Mouse (Mus musculus): Measurements from ENCODE around the gene Nol11. TPM values are rescaled to one million over a fixed set of nuclear protein-coding genes. Genes with fewer than 3 reads are reported as not detected.

The Nol11 gene
- 62.8 and 70.7 TPM in 2 replicates for polyA plus RNA-seq (2014; fragmentation: Nextera tagmentation; extraction: Ambion mirVana)

DNA sequence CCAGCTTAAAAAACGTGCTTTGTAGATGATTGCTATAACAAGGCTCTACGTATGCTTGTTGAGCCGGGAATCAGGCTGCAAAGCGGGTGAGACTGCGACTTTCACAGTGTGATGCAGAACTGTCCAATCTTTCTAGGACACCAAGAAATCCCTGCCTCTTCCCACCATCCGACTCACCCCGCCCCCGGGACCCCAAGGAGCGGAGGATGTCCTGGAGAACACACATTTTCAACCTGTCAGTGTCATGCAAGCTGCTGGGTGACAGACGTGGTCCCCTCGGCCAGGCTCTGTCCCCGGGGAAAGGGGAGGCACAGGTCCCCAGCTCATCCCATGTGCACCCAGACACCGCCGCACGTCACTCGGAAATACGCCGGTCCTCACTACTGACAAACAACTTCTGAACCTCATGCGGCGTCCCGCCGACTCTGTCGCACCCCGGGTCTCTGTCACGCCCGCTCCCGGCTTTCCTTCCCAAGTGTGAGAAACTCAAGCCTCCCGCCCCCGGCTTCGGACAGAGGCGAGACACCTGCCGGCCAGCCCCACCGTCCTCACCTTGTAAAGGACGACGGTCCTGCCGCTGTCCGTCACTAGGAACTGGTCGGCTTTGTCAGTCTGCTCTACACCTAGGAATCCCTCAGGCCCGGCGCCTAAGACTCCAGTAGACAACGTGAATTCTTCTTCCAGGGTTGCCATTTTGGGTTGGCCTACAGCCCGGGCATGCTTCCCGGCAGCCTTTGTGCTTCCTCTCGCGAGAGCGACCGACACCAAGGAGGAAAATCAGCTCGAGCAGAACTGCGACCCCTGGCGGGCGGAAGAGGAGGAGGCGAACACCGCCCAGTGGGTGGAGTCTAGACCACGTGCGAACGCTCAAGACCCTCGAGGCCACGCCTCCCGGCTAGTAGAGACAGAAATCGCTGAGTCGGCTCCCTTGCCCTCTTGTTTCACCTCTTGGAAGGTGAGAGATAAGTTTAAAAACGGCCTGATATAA is at the start of gene Nol11:
Gene Nol11, minus strand, starts transcription at position 817 of the 988 bp plus-strand sequence.
- H3K4me3 ChIP-seq (ENCODE audit: low read depth, low read length), result peak within 1 kb of the TSS; percentile 94
- ATAC-seq (replicated peaks; ENCODE audit: low FRiP score), result peak; percentile 92
- H3K27ac ChIP-seq (ENCODE audit: low read depth, low read length), result peak within 1 kb of the TSS; percentile 45; the same call in 1 of the 2 replicates
- under 1% methylated on average over 62 of the region's 62 CpGs for WGBS
- H3K27me3 ChIP-seq (replicated peaks; ENCODE audit: control insufficient read depth, insufficient read depth, low read length), result no peaks in the 10 kb centered on the region
- H3K9me3 ChIP-seq (ENCODE audit: control insufficient read depth, low read length), result no peaks in the 10 kb centered on the region
- H3K4me2 ChIP-seq, result peak within 1 kb of the TSS; percentile 90
- H3K9ac ChIP-seq (ENCODE audit: low read depth, low read length), result peak within 1 kb of the TSS; percentile 92
- H3K4me1 ChIP-seq (replicated peaks; ENCODE audit: control insufficient read depth, insufficient read depth, low read length), result peaks cover 4% of the 10 kb centered on the region; the same call in 1 of the 2 replicates
- H3K36me3 ChIP-seq (ENCODE audit: control insufficient read depth, insufficient read depth, low read length), result peaks cover 12% of the 10 kb centered on the region
- DNase-seq (ENCODE audit: low spot score), result peak; percentile 98

DNA sequence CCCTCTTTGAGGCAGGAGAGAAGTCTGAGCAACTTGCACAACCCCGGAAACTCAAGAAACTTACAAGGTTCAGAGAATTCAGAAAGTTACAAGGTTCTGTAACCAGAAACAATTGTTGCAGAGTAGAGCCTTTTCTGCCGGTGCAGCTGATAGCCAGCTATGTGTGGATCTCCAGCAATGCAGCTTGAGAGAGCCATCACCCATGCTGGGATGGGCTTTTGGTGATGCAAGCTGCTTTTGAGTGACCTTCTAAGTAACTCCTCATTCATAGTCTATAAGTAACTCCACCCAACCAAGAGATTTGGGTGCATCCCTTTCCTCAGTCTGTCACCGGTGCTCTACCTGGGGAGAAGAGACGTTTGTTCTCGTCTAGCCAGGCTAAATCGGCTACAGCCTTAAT is 49.3 kb upstream of the Nol11 start:
- no peak for ATAC-seq (replicated peaks; ENCODE audit: low FRiP score)
- WGBS, result 90% methylated on average over 6 of the region's 6 CpGs
- H3K27ac ChIP-seq (ENCODE audit: low read depth, low read length), result no peak overlapping the region
- H3K4me3 ChIP-seq (ENCODE audit: low read depth, low read length), result no peak overlapping the region
- H3K9me3 ChIP-seq (ENCODE audit: control insufficient read depth, low read length), result no peaks in the 10 kb centered on the region
- no peaks in the 10 kb centered on the region for H3K4me1 ChIP-seq (replicated peaks; ENCODE audit: control insufficient read depth, insufficient read depth, low read length)
- no peak overlapping the region for H3K4me2 ChIP-seq
- DNase-seq (ENCODE audit: low spot score), result no peak
- no peaks in the 10 kb centered on the region for H3K27me3 ChIP-seq (replicated peaks; ENCODE audit: control insufficient read depth, insufficient read depth, low read length)
- H3K36me3 ChIP-seq (ENCODE audit: control insufficient read depth, insufficient read depth, low read length), result no peaks in the 10 kb centered on the region
- H3K9ac ChIP-seq (ENCODE audit: low read depth, low read length), result no peak overlapping the region

DNA sequence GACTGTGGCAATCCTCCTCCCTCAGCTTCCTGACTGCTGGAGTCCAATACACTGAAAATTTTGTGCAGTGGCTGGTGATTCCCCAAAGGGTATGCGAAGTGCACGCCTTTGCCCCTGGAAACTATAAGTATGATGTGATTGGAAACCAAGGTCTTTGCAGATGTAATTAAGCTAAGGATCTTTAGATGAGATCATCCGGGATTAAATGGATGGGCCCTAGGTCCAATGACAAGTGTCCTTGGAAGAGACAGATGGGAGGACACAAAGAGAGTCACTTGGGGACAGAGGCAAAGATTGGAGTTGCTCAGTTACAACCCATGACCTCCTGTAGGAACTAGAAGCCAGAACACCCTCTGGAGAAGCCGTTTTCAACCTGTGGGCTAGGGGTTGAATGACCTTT is 48.4 kb upstream of the Nol11 start:
- H3K4me3 ChIP-seq (ENCODE audit: low read depth, low read length), result no peak overlapping the region
- ATAC-seq (replicated peaks; ENCODE audit: low FRiP score) (no peak), DNase-seq (ENCODE audit: low spot score) (no peak)
- H3K36me3 ChIP-seq (ENCODE audit: control insufficient read depth, insufficient read depth, low read length), result no peaks in the 10 kb centered on the region
- H3K27me3 ChIP-seq (replicated peaks; ENCODE audit: control insufficient read depth, insufficient read depth, low read length), result no peaks in the 10 kb centered on the region
- no peak overlapping the region for H3K4me2 ChIP-seq
- H3K4me1 ChIP-seq (replicated peaks; ENCODE audit: control insufficient read depth, insufficient read depth, low read length), result no peaks in the 10 kb centered on the region
- H3K9ac ChIP-seq (ENCODE audit: low read depth, low read length), result no peak overlapping the region
- H3K27ac ChIP-seq (ENCODE audit: low read depth, low read length), result no peak overlapping the region
- 84% methylated on average over 4 of the region's 4 CpGs for WGBS
- no peaks in the 10 kb centered on the region for H3K9me3 ChIP-seq (ENCODE audit: control insufficient read depth, low read length)

DNA sequence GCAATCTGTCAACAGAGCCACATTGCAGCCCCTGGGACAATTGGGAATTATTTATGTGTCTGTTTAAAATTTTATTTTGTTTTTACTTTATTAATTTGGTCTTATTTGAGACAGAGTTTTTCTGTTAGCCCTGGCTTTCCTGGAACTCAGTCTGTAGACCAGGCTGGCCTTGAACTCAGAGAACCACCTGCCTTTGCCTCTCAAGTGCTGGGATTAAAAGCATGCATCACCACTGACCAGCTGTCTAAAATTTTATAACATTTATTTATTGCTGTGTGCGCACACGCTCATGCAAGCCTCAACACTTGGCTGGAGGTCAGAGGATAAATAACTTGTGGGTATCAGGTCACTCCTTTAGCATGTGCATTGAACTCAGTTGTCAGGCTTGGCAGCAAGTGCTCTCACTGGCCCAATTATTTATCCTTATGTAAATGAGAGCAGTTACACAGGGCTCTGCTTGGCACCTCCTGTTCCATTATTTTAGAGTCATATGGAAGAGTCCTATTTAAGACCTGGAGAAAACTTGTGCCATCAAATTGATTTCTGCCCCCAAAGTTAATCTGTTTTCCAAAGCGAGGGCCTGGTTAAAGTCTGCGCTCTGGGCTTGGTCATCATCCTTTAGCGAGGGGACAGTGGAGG is 44.2 kb upstream of the Nol11 start:
- no peaks in the 10 kb centered on the region for H3K27me3 ChIP-seq (replicated peaks; ENCODE audit: control insufficient read depth, insufficient read depth, low read length)
- no peaks in the 10 kb centered on the region for H3K4me1 ChIP-seq (replicated peaks; ENCODE audit: control insufficient read depth, insufficient read depth, low read length)
- H3K4me2 ChIP-seq, result no peak overlapping the region
- peaks cover 6% of the 10 kb centered on the region; the same call in 1 of the 2 replicates for H3K36me3 ChIP-seq (ENCODE audit: control insufficient read depth, insufficient read depth, low read length)
- no peak overlapping the region for H3K9ac ChIP-seq (ENCODE audit: low read depth, low read length)
- H3K27ac ChIP-seq (ENCODE audit: low read depth, low read length), result no peak overlapping the region
- H3K4me3 ChIP-seq (ENCODE audit: low read depth, low read length), result no peak overlapping the region
- ATAC-seq (replicated peaks; ENCODE audit: low FRiP score), result no peak
- 92% methylated on average over 5 of the region's 5 CpGs for WGBS
- no peak for DNase-seq (ENCODE audit: low spot score)
- no peaks in the 10 kb centered on the region for H3K9me3 ChIP-seq (ENCODE audit: control insufficient read depth, low read length)

DNA sequence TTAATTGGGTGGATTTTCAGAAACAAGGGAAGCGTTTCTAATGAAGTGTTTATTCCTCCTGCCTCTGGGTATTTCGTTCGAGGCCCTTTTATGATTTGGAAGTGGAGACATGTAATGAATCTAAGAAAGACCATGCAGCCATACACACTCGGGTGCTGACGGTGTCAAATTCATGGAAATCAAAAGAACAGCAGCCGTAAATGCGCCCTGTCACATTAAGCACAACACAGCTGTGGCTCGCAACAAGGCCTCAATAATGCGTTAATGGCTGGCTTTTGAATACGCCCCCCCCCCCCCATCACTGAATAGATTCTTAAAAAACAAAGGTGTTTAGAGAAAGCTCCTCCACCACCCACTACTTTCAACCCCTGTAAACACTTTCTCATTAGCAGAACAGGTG is 40.9 kb upstream of the Nol11 start:
- 85% methylated on average over 10 of the region's 10 CpGs for WGBS
- H3K4me2 ChIP-seq, result no peak overlapping the region
- H3K4me1 ChIP-seq (replicated peaks; ENCODE audit: control insufficient read depth, insufficient read depth, low read length), result no peaks in the 10 kb centered on the region
- H3K36me3 ChIP-seq (ENCODE audit: control insufficient read depth, insufficient read depth, low read length), result peaks cover 6% of the 10 kb centered on the region; the same call in 1 of the 2 replicates
- H3K9ac ChIP-seq (ENCODE audit: low read depth, low read length), result no peak overlapping the region
- no peak overlapping the region for H3K27ac ChIP-seq (ENCODE audit: low read depth, low read length)
- H3K27me3 ChIP-seq (replicated peaks; ENCODE audit: control insufficient read depth, insufficient read depth, low read length), result no peaks in the 10 kb centered on the region
- H3K9me3 ChIP-seq (ENCODE audit: control insufficient read depth, low read length), result no peaks in the 10 kb centered on the region
- no peak for ATAC-seq (replicated peaks; ENCODE audit: low FRiP score)
- no peak for DNase-seq (ENCODE audit: low spot score)
- no peak overlapping the region for H3K4me3 ChIP-seq (ENCODE audit: low read depth, low read length)

DNA sequence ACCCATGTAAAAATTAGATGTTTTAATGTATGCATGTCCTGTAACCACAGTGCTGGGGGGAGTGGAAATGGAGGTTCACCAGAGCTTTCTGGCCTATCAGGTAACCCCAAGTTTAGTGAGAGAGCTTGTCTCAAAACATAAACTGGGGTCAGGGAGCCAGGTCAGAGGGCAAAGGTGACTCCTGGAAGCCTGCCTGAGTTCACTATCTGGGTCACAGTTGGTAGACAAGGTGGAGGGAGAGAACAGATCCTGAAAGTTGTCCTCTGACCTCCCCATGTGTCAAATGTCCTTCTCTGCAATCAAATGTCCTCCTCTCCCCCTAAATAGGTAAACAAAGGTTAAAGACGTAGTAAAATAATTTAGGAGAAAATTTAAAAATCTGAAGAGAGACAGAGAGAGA is 37.2 kb upstream of the Nol11 start:
- no peak overlapping the region for H3K4me3 ChIP-seq (ENCODE audit: low read depth, low read length)
- ATAC-seq (replicated peaks; ENCODE audit: low FRiP score), result no peak
- H3K9ac ChIP-seq (ENCODE audit: low read depth, low read length), result no peak overlapping the region
- no peak for DNase-seq (ENCODE audit: low spot score)
- H3K4me1 ChIP-seq (replicated peaks; ENCODE audit: control insufficient read depth, insufficient read depth, low read length), result no peaks in the 10 kb centered on the region
- H3K27ac ChIP-seq (ENCODE audit: low read depth, low read length), result no peak overlapping the region
- H3K9me3 ChIP-seq (ENCODE audit: control insufficient read depth, low read length), result no peaks in the 10 kb centered on the region
- H3K4me2 ChIP-seq, result no peak overlapping the region
- WGBS, result 77% methylated on average over 1 of the region's 1 CpGs
- peaks cover 2% of the 10 kb centered on the region; the same call in 1 of the 2 replicates for H3K36me3 ChIP-seq (ENCODE audit: control insufficient read depth, insufficient read depth, low read length)
- H3K27me3 ChIP-seq (replicated peaks; ENCODE audit: control insufficient read depth, insufficient read depth, low read length), result no peaks in the 10 kb centered on the region

DNA sequence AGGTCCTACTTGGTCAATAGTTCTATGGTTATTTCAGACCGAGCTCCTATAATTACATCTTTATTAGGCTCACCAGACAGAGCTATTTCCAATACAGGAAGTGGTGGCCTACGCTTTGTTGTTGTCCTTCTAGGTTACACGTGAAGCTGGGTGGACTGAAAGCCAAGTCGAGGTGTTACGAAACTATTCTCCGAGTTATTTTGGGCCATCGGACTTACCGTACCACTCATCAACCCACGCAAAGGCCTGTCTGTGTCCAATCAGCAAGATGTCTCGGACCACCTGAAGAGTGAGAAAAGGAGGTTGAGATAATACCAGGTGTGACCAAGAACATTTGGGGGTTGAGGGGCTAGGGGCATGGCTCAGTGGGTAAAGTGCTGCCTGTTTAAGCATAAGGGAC is 36.8 kb upstream of the Nol11 start:
- H3K4me1 ChIP-seq (replicated peaks; ENCODE audit: control insufficient read depth, insufficient read depth, low read length), result no peaks in the 10 kb centered on the region
- no peak overlapping the region for H3K4me2 ChIP-seq
- no peaks in the 10 kb centered on the region for H3K36me3 ChIP-seq (ENCODE audit: control insufficient read depth, insufficient read depth, low read length)
- DNase-seq (ENCODE audit: low spot score), result no peak
- H3K4me3 ChIP-seq (ENCODE audit: low read depth, low read length), result no peak overlapping the region
- no peaks in the 10 kb centered on the region for H3K27me3 ChIP-seq (replicated peaks; ENCODE audit: control insufficient read depth, insufficient read depth, low read length)
- no peaks in the 10 kb centered on the region for H3K9me3 ChIP-seq (ENCODE audit: control insufficient read depth, low read length)
- no peak overlapping the region for H3K9ac ChIP-seq (ENCODE audit: low read depth, low read length)
- WGBS, result 80% methylated on average over 10 of the region's 10 CpGs
- ATAC-seq (replicated peaks; ENCODE audit: low FRiP score), result no peak
- no peak overlapping the region for H3K27ac ChIP-seq (ENCODE audit: low read depth, low read length)

DNA sequence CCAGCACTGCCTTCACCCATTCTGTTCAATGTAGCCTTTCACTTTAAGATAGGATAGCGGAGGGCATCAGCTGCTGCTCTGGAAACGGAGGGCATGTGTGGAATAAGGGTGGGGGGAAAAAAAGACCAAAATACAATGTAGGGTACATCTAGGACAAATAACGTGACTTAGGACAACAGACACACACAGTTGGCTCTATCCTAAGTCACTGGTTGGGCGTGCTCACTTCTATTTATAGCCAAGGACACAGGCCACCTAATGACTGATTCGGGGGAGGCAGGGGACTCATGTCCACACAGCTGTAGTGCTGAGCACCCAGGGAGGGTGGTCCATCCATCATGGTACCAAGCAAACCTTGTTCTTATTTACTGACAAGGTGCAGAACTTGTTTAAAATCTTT is 36.1 kb upstream of the Nol11 start:
- Histone ChIP-seq H3K27me3 (replicated peaks; ENCODE audit: control insufficient read depth, insufficient read depth, low read length) (no peaks in the 10 kb centered on the region), H3K4me2 (no peak overlapping the region), H3K36me3 (ENCODE audit: control insufficient read depth, insufficient read depth, low read length) (no peaks in the 10 kb centered on the region), H3K9me3 (ENCODE audit: control insufficient read depth, low read length) (no peaks in the 10 kb centered on the region), H3K4me1 (replicated peaks; ENCODE audit: control insufficient read depth, insufficient read depth, low read length) (no peaks in the 10 kb centered on the region), H3K4me3 (ENCODE audit: low read depth, low read length) (no peak overlapping the region), H3K9ac (ENCODE audit: low read depth, low read length) (no peak overlapping the region), H3K27ac (ENCODE audit: low read depth, low read length) (no peak overlapping the region)
- DNase-seq (ENCODE audit: low spot score), result no peak
- no peak for ATAC-seq (replicated peaks; ENCODE audit: low FRiP score)
- 72% methylated on average over 5 of the region's 5 CpGs for WGBS
